Mouse (Mus musculus) kidney, embryonic 14.5 days (tissue): ENCODE results near the gene Gnas. TPM values are rescaled to one million over a fixed set of nuclear protein-coding genes. Genes with fewer than 3 reads are reported as not detected.

Experiments used
- microRNA counts: library from miRNA; unstranded; fragments of <30 nt; microRNA quantifications from one replicate; lab custom pipeline; 2017
- microRNA-seq: library from miRNA; unstranded; fragments of <30 nt; microRNA quantifications from one replicate; pipeline ENCODE4, GENCODE M21; 2016
- polyA plus RNA-seq: library from polyadenylated mRNA; unstranded; fragments of >200 nt; fragmentation: Nextera tagmentation; extraction: Ambion mirVana; gene quantifications from 2 replicates; pipeline ENCODE4 v1.2.1, GENCODE M21; 2014

Gene Gnas
- polyA plus RNA-seq, 1 experiment from 2014 or later, result 1,592 TPM

MicroRNAs within 50 kb of the gene (microRNA counts, 519-probe panel; counts per million panel counts)
- microRNA mmu-miR-296-3p (lab: Ali Mortazavi, UCI) (not detected), microRNA mmu-miR-296-5p (lab: Ali Mortazavi, UCI) (5,771 counts per million, percentile 58 among the panel's probes with 10 or more counts), microRNA mmu-miR-298 (lab: Ali Mortazavi, UCI) (not detected)

Small RNAs within 50 kb of the gene (microRNA-seq; reads per million reads assigned to microRNA genes)
- gene Gm27591, result not detected
- gene Mir296, result 3,830 reads per million, percentile 89 among the genes with 10 or more reads in this experiment
- gene Mir298, result 4,285 reads per million, percentile 89 among the genes with 10 or more reads in this experiment

Other genes starting within 250 kb of the Gnas start
- gene Stx16, start 208.0 kb upstream of the Gnas start, polyA plus RNA-seq, result 9.0 and 10.1 TPM in 2 replicates
- gene Npepl1, start 174.0 kb upstream of the Gnas start, polyA plus RNA-seq, result 29.8 and 41.3 TPM in 2 replicates
- 10.1 and 15.0 TPM in 2 replicates for gene Gm20721, start 62.4 kb downstream of the Gnas start, polyA plus RNA-seq
- 96.8 and 139 TPM in 2 replicates for gene Nelfcd, start 131.5 kb downstream of the Gnas start, polyA plus RNA-seq
- gene Ctsz, start 154.7 kb downstream of the Gnas start, polyA plus RNA-seq, result 97.0 and 115 TPM in 2 replicates
- 0.96 and 3.2 TPM in 2 replicates for gene Tubb1, start 166.4 kb downstream of the Gnas start, polyA plus RNA-seq
- gene Atp5e, start 179.8 kb downstream of the Gnas start, polyA plus RNA-seq, result 829 and 1,167 TPM in 2 replicates
- 104 and 110 TPM in 2 replicates for gene Prelid3b, start 188.8 kb downstream of the Gnas start, polyA plus RNA-seq